Comparison of ENCODE assay signal across 25 mouse cellular contexts in the genomic region with DNA sequence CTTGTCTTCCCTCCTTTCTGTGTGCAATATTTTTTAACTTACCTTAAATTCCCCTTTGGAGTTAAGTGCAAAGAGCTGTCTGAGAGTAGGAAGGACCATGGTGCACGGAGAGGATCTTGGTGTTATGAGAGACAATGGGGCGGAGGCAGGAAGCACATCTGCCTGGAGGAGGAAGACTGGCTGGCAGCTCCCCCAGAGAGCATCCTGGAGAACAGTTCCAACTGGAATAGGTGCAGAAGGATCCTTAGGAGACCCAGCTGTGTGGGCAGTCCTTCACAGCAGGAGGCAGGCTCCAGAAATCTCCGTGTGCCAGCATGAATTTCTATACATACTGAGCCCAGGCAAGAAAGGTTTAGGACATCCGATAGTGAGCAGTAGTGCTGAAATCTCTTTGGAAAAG. TPM values are rescaled to one million over a fixed set of nuclear protein-coding genes. Genes with fewer than 3 reads are reported as not detected.
DNase-seq lines count a peak whose midpoint lies in the region; ATAC-seq lines count a peak whose summit lies in the region.
"Had no signal": no experiment of that assay in that cellular context is flagged by ENCODE, and none has a peak within 500 bp of the region (broad histone marks: within the 10 kb centered on the region; RNA-seq: fewer than 3 reads in every experiment).

No protein-coding gene starts in this region.

- H3K9me3 ChIP-seq in forebrain, embryonic 10.5 days: no peaks in the 10 kb centered on the region
- no peaks in the 10 kb centered on the region for H3K9me3 ChIP-seq in forebrain, embryonic 12.5 days
- H3K9me3 ChIP-seq: embryonic facial prominence, embryonic 10.5 days; forebrain, embryonic 15.5 days; heart, embryonic 15.5 days; hindbrain, embryonic 13.5 days; intestine, embryonic 15.5 days had no signal

- peak; percentile 8 for DNase-seq in forebrain, embryonic 10.5 days (ENCODE audit: extremely low spot score, low spot score)
- peak; percentile 52 to 53 for DNase-seq in left cerebral cortex, adult 18-20 months (ENCODE audit: low spot score in 2 of 2)
- DNase-seq in left cerebral cortex, postnatal 4 days: no peak
- DNase-seq in brain, adult 2 months (ENCODE audit: low read depth, low spot score): peak; percentile 83
- peak; percentile 70 for DNase-seq in telencephalon, adult 2 months (ENCODE audit: low read depth, low spot score)
- DNase-seq in adrenal gland, adult (ENCODE audit: inconsistent age in 2 of 2, low spot score in 1 of 2): no peak
- DNase-seq: adrenal gland, postnatal 10 days; B cell, adult 2 months; cerebellum, adult 11-12 months; cerebellum, adult 9-10 months; cerebellum, postnatal 36 days; gastrocnemius, postnatal 14 days; heart, adult 2 months; heart, postnatal 14 days had no signal

- no peak overlapping the region for H3K4me3 ChIP-seq in forebrain, embryonic 10.5 days
- H3K4me3 ChIP-seq in forebrain, embryonic 12.5 days (replicated peaks): no peak overlapping the region
- H3K4me3 ChIP-seq: embryonic facial prominence, embryonic 10.5 days; forebrain, embryonic 15.5 days; heart, adult 2 months; heart, embryonic 15.5 days; hindbrain, embryonic 13.5 days; intestine, embryonic 15.5 days had no signal

- intact Hi-C loops in left cerebral cortex, postnatal 4 days (cut with DNase I): no loop called here

- H3K4me2 ChIP-seq in forebrain, embryonic 12.5 days: no peak overlapping the region
- H3K4me2 ChIP-seq: forebrain, embryonic 15.5 days; heart, embryonic 11.5 days; heart, embryonic 15.5 days; hindbrain, embryonic 13.5 days; intestine, embryonic 15.5 days had no signal

- no peak overlapping the region for H3K9ac ChIP-seq in forebrain, embryonic 12.5 days
- H3K9ac ChIP-seq: forebrain, embryonic 15.5 days; heart, embryonic 15.5 days; hindbrain, embryonic 13.5 days; intestine, embryonic 15.5 days had no signal

- peaks cover 7% of the 10 kb centered on the region for H3K27me3 ChIP-seq in forebrain, embryonic 10.5 days (ENCODE audit: poor library complexity, severe bottlenecking)
- H3K27me3 ChIP-seq in forebrain, embryonic 12.5 days: peaks cover 7% of the 10 kb centered on the region; the same call in 1 of the 2 replicates
- H3K27me3 ChIP-seq: forebrain, embryonic 15.5 days had no signal

- H3K36me3 ChIP-seq in forebrain, embryonic 10.5 days (replicated peaks): no peaks in the 10 kb centered on the region
- H3K36me3 ChIP-seq in forebrain, embryonic 12.5 days (replicated peaks): no peaks in the 10 kb centered on the region
- H3K36me3 ChIP-seq: embryonic facial prominence, embryonic 10.5 days; forebrain, embryonic 15.5 days; G1E; heart, embryonic 15.5 days; hindbrain, embryonic 13.5 days; intestine, embryonic 15.5 days had no signal

- 51% methylated on average over 4 of the region's 4 CpGs for WGBS in forebrain, embryonic 10.5 days
- WGBS in forebrain, embryonic 12.5 days: 44% methylated on average over 4 of the region's 4 CpGs

- H3K27ac ChIP-seq in forebrain, embryonic 10.5 days: no peak overlapping the region
- H3K27ac ChIP-seq in forebrain, embryonic 12.5 days: no peak overlapping the region
- H3K27ac ChIP-seq: embryonic facial prominence, embryonic 10.5 days; forebrain, embryonic 15.5 days; heart, adult 2 months; heart, embryonic 15.5 days; hindbrain, embryonic 13.5 days; hindbrain, postnatal 0 days; intestine, embryonic 15.5 days had no signal

- H3K4me1 ChIP-seq in forebrain, embryonic 10.5 days: no peaks in the 10 kb centered on the region
- H3K4me1 ChIP-seq in forebrain, embryonic 12.5 days: no peaks in the 10 kb centered on the region
- H3K4me1 ChIP-seq: forebrain, embryonic 15.5 days; heart, embryonic 15.5 days; hindbrain, embryonic 13.5 days; intestine, embryonic 15.5 days had no signal

- ATAC-seq in forebrain, embryonic 12.5 days (ENCODE audit: low FRiP score): no peak
- ATAC-seq: CD4-positive, CD25-positive, alpha-beta regulatory T cell, adult 4 months; forebrain, embryonic 15.5 days; hindbrain, postnatal 0 days; intestine, embryonic 15.5 days had no signal

RNA-seq across cellular contexts. Expression of a gene that starts 8.0 kb away (rescaled TPM):
- not detected in 2 replicates for polyA plus RNA-seq in forebrain, embryonic 10.5 days (2016; fragmentation: Nextera tagmentation; extraction: Ambion mirVana)
- 0.36 and 0.56 TPM in 2 replicates for polyA plus RNA-seq in forebrain, embryonic 12.5 days (2016; fragmentation: Nextera tagmentation; extraction: Ambion mirVana)
- total RNA-seq in left cerebral cortex, adult 18-20 months (2021): 1 to 10 TPM; 3.9 to 4.8 TPM
- 1 to 10 TPM; 1.3 to 1.5 TPM for total RNA-seq in left cerebral cortex, postnatal 4 days (2021)
- total RNA-seq: adrenal gland, postnatal 10 days; G1E; heart, adult 2 months; heart, postnatal 14 days; hematopoietic stem cell, adult 5-6 weeks had no signal
- polyA plus RNA-seq: CD4-positive, CD25-positive, alpha-beta regulatory T cell, adult 4 months; G1E; heart, adult 2 months had no signal

Comparison
In these comparisons a context has a peak if more than half of its experiments do, and no peak if none do; other contexts are left out.
1. DNase-seq: peak in forebrain, embryonic 10.5 days (single experiment), left cerebral cortex, adult 18-20 months (2 of 2), brain, adult 2 months (single experiment) and telencephalon, adult 2 months (single experiment); none in left cerebral cortex, postnatal 4 days (single experiment) and adrenal gland, adult (0 of 2).